Mouse (Mus musculus) heart, postnatal 4 days (tissue): ENCODE measurements around the gene Tpr. TPM values are rescaled to one million over a fixed set of nuclear protein-coding genes. Genes with fewer than 3 reads are reported as not detected.
A peak's percentile ranks its signal among the peaks of the same experiment; 100 is the strongest.

Experiments used
- DNase-seq: peaks from one replicate; pipeline ENCODE4 v3.0.0; 2021
- total RNA-seq, 2 experiments: library from RNA; stranded (reverse); gene quantifications; 2 replicates each; pipeline ENCODE4 v1.2.3; 2021

The Tpr gene
- total RNA-seq, 2 experiments from 2014 or later: 162 to 165 TPM

DNA sequence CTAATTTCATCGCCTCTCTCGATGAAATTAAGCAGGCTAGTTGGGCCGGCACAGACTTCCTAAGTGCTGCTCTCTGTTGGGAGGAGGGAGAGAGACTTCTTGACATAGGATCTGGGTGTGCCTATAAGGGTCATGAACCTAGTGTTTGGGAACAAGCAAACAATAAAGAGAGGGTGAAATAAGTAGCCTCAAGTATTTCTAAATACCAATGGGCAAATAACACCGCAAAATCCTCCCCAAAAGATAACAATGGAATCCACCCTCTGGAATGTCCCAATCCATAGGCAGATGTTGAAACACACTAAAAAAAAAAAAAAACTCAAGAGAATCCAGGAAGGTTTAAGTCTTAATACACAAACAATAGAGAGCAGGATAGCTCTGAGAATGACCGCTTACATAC lies 70.4 kb downstream of the Tpr start:
- DNase-seq: no peak

DNA sequence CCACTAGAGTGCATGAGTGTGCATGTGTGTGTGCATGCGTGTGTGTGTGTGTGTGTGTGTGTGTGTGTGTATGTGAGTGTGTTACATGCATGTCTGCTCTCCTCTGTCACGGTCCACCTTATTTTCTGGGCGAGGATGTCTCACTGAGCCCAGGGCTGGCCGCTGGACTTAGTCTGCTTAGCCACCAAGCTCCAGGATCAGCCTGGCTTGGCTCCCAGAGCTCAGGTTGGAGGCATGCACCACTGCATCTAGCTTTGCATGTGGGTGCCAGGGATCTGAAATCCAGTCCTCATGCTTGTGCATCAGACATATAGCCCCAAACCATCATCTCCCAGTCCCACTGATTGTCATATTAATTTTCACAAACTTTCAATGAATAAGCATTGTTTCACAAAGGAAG lies 71.1 kb downstream of the Tpr start:
- DNase-seq: no peak

DNA sequence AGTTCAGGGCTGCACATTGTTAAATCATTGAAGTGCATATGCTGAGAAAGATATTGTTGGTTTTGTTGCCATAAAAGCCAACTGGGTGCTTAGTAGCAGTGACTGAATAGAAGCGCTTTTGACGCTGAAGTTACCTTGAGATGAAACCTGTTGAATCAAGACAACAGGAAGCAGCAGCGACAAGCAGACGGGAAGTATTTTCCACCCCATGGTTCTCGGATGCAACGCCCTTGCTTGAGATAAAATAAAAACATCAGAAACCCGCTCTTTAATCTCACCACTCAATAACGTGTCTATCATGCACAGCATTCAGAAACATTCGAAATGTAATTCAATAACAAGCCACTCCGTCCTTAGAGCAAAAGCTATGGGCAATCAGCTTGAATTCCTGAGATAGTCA lies 72.7 kb downstream of the Tpr start:
- DNase-seq: no peak

DNA sequence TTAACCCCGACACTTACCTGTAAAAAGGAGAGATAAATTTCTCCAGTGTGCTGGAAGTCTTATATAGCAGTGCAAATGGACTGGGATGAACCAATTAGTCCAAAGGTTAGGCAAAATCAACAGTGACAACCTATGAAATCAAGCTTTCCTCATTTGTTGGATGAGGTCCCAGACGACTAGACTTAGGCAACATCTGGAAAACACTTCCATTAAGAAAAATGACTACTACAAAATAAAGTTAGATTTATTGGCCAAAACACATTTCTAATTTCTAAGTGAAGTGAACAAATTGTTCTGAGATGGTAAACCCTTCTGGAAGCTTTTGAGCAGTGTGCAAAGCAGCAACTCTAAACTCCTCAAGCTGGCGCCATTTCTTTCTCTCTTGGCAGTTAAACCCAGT lies 73.5 kb downstream of the Tpr start, which contains the start of gene Prg4:
Gene Prg4, minus strand, starts transcription at position 34 of the 400 bp plus-strand sequence.
- no peak for DNase-seq

DNA sequence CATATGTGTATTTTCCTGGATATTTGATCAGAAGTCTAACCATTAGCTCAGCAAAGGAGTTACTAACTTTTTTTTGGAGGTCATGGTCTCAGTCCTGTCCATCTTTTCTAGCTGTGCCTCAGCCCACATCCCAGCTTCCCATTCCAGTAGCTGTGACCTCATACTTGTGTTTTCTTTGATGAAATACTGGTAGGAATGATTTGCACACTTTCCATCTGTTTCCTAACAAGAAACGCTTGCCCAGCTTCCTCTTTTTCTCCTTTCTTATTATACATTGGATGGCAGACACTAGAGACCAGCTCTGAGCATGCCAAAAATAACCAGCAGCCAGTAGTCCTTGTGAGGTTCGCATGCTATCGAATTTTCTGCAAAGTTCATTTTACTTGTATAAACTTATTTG lies 77.4 kb downstream of the Tpr start:
- DNase-seq: no peak

DNA sequence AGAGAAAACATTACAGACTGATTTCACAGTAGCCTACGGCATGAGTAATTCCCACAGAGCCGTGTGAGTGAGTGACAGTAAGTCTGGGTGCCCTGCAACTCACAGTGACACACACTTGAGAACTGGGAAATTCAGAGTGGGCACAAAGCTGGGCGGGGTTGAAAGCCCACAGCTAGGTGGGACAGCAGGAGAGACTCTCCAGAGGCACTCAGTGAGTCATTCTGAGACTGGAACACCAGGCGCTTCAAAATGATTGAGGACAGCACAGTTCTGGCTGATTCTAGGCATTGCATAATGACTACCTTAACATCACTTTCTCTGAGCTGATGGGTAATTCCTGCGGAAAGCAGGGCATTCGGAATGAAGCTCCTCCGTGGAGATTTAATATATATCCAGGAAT lies 79.9 kb downstream of the Tpr start:
- DNase-seq: no peak

DNA sequence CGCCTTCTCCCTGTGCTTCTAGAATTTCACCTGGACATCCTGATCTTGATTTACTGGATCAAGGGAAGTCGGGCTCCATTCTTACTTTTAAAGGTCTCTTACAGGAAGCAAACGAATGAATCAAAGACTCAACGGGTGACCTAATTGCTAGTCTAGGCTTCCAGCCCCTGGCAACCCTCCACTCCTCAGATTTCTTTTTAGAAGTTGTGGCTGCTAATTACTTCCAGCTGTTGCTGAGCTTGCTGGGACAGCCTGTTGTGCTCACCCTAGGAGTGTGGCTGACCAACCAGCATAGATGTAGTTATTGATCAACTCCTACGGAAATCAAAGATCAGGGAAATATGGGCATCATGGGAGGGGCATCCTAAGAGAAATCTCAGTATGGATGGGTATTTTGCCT lies 88.0 kb downstream of the Tpr start:
- peak; percentile 60 for DNase-seq

DNA sequence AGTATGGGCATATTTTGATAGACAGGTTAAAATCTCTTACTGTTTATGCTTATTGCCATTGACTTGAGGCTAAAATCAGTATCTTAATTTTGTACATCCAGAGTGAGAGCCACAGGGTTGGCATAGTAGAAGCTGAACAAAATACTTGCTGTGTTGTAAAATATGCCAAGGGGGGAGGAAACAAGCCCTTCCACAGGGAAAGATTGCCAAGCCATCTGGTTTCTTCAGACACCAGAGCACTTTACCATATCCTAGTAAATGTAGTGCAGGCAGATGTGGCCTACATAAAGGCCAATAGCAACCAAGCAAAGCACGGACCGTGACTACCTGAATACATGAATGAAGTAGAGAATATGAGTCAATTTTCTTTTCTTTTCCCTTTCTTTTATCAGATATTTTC lies 96.5 kb downstream of the Tpr start:
- DNase-seq: no peak

DNA sequence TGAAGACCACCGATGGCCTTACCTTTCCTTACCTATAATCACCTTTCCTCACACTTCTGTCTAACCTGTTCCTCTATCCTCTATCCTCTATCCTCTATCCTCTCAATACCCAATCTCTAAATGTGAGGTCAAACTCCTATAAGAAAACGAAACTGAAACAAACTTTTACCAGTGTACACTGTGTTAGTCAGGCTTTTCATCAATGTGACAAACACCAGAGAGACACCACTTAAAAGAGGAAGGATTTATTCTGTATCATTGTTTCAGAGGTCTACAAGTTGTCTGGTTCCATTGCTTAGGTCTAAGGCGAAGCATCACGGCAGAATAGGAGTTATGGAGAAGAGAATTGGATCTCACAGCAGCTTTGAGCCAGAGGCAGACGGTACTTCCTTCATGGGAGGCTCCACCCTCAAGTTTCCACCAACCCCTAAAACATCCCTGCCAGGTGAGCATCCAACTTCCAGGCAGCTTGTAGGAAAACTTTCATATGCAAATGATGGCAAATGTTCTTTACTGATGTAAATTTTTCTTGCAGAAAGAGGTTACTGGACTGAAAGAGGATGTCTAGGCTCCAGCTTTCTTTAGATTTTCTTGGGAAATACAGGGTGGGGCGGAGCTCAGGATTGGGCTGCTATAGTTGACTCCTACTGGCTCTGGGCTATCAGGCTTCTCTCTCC lies 104.1 kb downstream of the Tpr start:
- DNase-seq: no peak

DNA sequence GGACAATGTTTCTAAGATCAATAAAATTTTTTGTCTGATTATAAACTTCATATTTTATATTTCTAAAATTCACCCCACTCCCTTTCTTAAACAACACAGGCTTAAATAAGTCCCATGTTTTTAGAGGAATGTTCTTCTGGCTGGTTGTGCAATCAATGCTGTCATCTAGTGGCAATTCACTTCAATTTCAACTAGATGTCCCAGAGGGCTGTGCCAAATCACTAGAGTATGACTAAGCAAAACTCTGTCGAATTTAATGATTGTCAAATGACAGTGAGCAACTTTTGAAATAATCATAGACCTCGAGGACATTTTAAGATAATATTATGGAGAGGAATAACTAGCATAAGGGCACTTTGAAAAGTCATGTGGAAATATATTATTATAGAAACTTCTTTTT lies 105.1 kb downstream of the Tpr start:
- DNase-seq: no peak

DNA sequence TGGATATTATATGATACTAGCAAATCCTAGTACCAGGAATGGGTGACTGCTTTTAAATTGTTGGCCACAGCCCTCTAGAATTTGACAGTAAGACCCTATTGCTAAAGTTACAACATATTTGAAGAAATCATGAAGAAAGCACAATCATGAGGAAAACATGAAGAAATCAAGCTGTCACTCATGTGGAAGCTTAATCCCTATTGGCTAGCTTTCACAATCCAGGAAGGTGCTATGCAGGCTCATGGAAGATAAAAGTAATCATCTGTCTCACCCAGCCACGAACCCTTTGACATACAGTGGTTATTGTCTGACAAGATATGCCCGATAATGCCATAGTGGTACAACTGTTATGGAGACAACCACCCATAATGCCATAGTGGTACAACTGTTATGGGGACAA lies 105.5 kb downstream of the Tpr start:
- DNase-seq: no peak

Other genes starting within 250 kb of the Tpr start
- gene Pdc, start 73.4 kb upstream of the Tpr start, total RNA-seq: not detected
- gene Odr4, start 242 bp downstream of the Tpr start, total RNA-seq: 10 to 100 TPM; 23.7 to 24.5 TPM
- 1 to 10 TPM in 1 of 2 experiments, under 1 TPM in 1; 0.99 to 1.2 TPM for gene Prg4, start 73.3 kb downstream of the Tpr start, total RNA-seq